Mouse (Mus musculus) adrenal gland, adult 18-20 months (tissue): ENCODE measurements around the gene Ccr8. TPM values are rescaled to one million over a fixed set of nuclear protein-coding genes. Genes with fewer than 3 reads are reported as not detected.
A peak's percentile ranks its signal among the peaks of the same experiment; 100 is the strongest.
"Not testable (repeated sequence)": the region's sequence is repeated elsewhere in the genome, so short reads cannot be mapped to it uniquely, and the experiment has no call there.

Experiments
- DNase-seq, 2 experiments: peaks; one replicate each; pipeline ENCODE4 v3.0.0; 2021 to 2022; ENCODE audit warnings: low spot score in 2 of 2
- total RNA-seq, 2 experiments: library from RNA; stranded (reverse); gene quantifications; 1 replicate in 1 of 2; 2 replicates in 1 of 2; pipeline ENCODE4 v1.2.3; 2021

Gene Ccr8
- total RNA-seq, 2 experiments from 2014 or later = not detected

DNA sequence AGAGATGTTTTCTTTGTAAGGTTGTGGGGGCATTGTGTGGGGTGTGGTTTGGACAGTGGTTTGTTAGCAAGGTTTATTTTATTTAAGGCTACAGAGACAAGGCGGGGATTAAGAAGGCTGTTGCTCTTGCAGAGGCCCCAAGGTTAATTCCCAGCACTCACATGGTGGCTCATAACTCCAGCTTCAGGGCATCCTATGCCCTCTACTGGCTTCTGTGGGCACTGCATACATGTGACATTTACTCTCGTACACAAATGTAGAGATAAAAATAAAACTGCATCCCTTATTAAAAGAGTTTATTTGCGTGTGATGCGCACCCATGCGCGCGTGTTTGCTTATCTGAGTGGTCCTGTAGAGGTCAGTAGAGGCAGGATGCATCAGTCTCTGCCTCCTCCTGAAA lies 2.8 kb upstream of the Ccr8 start:
- no peak for DNase-seq

GRCm38 (mm10) chr9:120091086-120091485 lies 828 bp upstream of the Ccr8 start:
- no peak for DNase-seq

DNA sequence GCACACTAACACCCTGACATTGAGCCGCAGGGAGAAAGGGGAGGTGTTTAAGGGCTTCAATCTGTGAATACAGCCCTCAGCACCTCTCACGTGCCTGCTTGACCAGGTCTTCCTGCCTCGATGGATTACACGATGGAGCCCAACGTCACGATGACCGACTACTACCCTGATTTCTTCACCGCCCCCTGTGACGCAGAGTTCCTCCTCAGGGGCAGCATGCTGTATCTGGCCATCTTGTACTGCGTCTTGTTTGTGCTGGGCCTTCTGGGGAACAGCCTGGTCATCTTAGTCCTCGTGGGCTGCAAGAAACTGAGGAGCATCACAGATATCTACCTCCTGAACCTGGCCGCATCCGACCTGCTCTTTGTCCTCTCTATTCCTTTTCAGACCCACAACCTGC lies 1.8 kb downstream of the Ccr8 start:
- no peak for DNase-seq

DNA sequence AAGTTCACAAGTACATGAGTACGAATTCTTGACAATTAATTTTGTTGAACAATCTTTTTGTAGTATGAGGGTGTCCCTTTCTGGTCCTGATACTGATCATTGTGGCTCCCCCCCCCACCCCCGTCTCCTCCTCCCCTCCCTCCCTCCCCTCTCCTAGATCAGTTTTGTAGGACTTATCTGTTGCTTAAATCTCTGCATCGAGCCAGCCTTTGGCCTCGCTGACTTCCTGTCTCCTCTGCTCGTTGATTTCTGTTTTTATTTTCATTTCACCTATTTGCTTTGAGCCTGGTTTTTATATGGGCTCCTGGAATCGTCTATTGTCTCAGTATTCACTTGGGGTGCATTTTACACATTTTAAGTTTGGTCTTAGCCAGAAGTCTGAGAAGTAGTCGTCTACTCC lies 4.0 kb downstream of the Ccr8 start:
- no peak for DNase-seq

DNA sequence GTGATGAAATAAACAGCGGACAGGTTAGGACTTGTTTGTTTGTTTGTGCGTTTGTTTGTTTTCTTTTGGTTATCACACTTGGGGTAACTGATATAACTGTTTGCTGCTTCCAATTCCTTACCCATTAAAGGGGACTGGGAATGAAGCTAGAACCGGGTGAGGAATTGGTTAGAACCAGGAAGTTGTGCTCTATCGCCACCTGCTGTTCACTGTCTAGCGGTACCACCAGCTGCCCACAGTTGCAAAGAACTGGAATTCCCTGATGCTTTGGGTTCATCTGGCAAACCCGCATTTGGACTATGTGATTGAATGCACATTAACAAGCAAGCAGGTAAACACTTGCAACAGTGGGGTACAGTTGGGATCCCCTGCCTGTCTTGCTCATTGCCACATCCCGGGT lies 6.8 kb downstream of the Ccr8 start:
- DNase-seq = peak; percentile 55 to 64

DNA sequence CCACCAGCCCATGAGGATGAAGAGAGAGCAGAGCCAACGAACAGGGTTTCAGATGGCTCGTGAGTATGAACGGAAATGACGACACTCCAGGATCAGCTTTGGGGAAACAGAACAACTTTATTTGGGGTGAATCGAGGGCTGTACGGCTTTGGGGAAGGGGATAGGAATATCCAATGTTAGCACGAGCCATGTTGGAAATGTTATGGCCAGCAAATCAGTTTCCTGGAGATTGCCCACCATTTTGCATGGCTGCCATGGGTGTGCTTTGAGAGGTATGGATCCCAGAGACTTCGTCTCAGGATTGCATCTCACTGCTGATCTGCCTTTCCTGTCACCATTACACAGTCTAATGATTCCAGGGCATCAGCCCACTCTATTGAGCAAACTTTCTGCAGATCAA lies 7.4 kb downstream of the Ccr8 start:
- no peak for DNase-seq

- DNase-seq = no peak
These were observed 9.3 kb downstream of the Ccr8 start for GRCm38 (mm10) chr9:120101165-120101564.

DNA sequence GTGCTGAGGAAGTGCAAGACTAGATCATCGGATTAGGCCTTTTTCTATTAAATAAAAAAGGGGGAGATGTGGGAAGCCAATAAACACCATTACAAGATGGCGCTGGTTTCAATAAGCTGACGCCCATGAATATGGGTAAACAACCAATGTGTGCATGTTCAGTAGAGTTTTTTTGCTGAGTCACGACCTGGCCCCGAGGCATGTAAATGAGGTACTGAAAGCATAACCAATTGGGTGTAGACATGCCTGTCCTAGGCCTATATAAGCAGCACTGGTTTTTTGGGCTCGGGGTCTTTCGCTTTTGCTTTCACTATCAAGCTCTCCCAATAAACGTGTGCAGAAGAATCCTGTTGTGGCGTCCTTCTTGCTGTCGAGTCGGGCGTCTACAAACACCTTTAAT lies 17.0 kb downstream of the Ccr8 start:
- DNase-seq = not testable (repeated sequence)

GRCm38 (mm10) chr9:120110211-120111018 lies 18.5 kb downstream of the Ccr8 start, which contains the start of gene Slc25a38:
TSS of gene Slc25a38 (plus strand) at chr9:120110374.
- peak; percentile 90 for DNase-seq

DNA sequence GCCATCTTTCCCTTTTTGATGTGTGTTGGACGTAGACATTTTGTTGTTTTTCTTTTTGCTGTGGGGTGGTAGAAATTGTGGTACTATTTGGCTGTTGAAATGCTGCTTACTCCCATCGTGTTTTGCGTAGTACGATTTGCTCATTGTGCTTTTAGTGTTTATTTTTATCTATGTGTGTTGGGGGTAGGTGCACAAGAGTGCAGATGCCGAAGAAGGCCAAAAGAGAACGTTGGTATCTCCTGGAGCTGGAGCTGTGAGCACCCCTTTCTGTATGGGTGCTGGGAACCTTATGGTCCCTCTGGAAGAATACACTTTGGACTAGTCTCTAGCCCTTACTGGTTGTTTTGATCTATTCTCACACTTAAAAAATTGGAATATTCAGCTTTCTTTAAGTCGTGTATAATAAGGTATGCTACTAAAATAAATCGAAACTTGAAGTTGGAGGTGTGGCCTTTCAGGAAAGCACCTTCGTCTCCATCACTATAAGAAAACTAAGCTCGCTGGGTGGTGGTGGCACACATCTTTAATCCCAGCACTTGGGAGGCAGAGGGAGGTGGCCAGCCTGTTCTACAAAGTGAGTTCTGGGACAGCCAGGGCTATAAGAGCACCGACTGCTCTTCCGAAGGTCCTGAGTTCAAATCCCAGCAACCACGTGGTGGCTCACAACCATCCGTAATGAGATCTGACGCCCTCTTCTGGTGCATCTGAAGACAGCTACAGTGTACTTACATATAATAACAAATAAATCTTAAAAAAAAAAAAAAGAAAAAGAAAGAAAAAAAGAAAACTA lies 19.4 kb downstream of the Ccr8 start:
- no peak for DNase-seq

- no peak for DNase-seq
These were observed 20.6 kb downstream of the Ccr8 start for GRCm38 (mm10) chr9:120112472-120112871.

DNA sequence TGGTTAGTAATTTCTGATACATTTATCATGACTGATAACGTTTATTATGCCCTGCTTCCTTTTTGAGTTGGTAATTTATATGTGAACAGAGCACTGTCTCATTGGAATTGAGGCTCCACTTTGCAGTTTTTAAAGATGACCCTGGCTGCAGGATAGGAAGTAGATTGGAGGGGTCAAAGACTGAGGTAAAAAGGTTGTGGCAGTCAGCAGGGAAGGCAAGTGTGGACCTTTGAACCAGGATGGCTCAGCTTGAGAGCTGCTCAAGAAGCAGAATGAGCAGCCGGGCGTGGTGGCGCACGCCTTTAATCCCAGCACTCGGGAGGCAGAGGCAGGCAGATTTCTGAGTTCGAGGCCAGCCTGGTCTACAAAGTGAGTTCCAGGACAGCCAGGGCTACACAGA lies 21.5 kb downstream of the Ccr8 start:
- DNase-seq = no peak

DNA sequence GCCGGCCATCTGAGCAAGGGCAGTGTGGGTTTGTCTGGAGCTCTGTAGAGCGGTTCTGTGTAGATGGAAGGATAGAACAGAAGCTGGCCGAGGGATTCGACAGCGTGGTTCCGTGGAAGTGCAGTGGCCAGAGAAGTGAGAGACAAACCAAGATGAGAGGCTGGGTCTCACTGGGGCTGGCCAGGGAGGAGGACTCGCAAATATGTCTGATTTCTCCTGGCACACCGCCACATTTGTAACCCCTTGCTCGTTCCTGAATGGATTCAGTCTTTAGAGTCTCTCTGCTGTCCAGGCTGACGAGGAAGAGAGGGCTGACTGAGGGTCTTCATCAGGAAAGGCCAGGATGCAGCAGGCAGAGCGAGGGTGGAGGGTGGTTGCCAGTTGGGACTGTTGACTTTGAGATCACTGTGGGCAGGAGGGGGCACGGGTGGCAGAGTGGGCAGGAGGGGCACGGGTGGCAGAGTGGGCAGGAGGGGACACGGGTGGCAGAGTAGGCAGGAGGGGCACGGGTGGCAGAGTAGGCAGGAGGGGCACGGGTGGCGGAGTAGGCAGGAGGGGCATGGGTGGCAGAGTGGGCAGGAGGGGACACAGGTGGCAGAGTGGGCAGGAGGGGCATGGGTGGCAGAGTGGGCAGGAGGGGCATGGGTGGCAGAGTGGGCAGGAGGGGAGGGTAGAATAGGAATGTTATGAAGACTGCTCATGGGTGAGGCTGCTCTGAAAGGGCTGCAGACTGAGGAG lies 22.3 kb downstream of the Ccr8 start:
- DNase-seq = no peak

DNA sequence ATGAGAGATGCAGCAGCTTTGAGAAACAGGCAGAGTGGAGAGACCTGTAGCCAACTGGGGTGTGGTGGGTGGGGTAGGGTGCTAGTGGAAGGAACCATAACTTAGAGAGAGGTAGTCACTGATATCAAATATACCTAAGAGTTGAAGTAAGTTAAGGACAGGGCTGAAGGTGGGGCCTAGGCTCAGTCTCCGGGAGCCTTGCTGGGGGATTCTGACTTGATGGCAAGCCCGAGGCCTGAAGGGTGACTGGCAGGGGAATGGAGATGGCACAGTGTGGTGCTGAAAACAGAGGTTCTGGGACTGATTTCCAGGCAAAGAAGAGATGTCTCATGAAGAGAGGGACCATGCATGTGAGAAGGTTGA lies 22.9 kb downstream of the Ccr8 start:
- DNase-seq = no peak

DNA sequence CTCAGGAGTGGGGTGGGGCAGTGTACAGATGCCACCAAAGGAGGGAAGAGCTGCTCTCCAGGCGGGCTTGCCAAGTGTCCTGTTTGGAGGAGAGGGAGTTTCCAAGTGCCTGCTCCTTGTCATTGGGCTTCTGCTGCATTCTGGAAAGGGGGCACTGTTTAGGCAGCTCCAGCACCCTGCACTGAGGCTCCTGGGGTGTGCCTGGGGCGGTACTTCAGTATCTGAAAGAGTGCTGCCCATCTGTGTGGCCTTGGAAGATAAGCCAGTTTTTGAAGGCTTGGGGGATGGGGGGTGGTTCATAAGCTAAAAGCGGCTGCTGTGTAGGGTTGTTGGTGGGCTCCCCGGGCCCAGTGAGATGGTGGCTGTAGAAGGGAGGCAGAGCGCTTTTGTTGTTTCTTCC lies 23.7 kb downstream of the Ccr8 start:
- DNase-seq = no peak

- no peak for DNase-seq
These were observed 24.3 kb downstream of the Ccr8 start for GRCm38 (mm10) chr9:120116184-120116624.

DNA sequence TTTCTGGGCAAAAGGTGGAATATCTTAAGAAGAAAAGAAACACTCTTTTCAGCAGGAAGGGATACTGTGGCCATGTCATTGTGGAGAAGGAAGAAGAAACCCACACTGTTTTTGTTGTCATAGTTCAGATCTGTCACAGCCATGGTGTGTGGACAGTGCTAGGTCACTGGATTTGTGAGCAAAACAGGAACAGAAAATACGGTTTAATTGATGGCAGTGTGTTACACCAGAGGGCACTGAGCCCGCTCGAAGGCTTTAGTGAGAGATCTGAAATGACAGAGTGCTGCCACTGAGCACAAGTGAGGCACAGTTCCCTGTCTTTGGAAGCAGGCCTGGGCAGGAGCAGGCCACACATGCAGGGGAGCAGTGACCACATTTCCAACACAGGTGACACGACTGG lies 26.3 kb downstream of the Ccr8 start:
- no peak for DNase-seq

DNA sequence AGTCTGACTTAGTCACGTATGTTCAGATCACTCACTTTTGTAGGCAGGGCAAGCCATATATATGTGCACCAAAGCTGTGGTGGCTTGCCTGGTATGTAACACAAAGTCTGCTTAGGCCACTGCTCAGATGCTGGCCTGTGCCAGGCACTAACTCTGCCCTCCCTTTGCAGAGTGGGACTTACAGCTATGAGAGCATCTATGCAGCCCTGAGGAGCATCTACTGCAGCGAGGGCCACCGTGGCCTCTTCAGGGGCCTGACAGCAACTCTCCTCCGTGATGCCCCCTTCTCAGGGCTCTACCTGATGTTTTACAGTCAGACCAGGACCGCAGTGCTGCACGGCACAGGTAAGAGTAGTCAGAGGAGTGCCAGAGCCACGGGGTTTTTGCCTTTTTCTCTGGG lies 28.6 kb downstream of the Ccr8 start:
- no peak for DNase-seq

DNA sequence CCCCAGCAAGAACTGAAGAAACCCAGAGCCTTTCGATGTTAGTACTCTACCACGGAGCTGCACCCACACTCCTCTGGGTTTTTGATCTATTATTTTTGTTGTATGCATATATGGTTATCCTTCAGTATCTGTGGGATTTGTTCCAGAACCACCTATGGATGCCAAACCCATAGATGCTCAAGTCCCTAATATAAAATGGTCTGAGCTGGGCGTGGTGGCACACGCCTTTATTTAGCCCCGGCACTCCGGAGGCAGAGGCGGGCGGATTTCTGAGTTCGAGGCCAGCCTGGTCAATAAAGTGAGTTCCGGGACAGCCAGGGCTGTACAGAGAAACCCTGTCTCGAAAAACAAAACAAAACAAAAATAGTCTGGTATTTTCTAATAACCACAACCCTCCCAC lies 35.0 kb downstream of the Ccr8 start:
- DNase-seq = no peak

DNA sequence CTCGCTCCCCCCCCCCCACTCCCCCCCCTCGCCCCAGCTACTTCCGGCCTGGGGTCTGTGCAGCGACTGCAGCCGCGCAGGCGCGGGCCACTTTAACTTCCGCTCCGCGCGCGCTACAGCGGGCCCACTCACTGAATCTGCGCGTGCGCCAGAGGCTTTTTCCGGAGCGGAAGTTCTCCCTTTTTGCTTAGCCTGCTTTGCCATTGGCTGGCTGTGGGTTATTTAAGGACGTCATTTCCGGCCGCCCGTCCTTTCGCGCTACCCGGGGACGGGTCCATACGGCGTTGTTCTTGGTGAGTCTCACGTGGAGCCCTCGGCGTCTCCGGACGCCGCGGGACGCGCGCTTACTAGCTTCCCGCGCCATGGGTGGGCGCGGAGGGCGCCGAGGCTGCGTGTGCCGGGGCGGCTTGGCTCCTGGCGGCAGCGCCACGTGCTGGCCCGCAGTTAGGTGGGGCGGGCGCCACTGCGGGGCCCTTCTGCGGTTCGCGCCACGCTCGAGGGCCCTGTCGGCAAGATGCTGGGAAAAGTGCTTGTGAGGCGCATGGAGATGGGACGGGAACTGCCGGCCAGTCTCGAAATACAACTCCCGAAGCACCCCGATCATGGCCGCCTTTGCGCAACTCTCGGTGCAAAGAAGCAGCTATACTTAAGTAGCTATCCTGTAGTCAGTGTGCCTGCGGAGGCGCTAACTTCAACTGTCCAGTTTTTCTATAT lies 35.8 kb downstream of the Ccr8 start, which contains the start of gene Rpsa:
TSS of gene Rpsa (plus strand) at position 152 of the 714 bp plus-strand sequence.
- peak; percentile 92 for DNase-seq

- no peak for DNase-seq
These were observed 37.4 kb downstream of the Ccr8 start for GRCm38 (mm10) chr9:120129276-120129675.
